Mouse (Mus musculus) Muller cell, postnatal 12 days (primary cell): Measurements from ENCODE around the gene Cmss1.

Experiments
- DNase-seq: peaks from one replicate; pipeline ENCODE4 v3.0.0-alpha.2; 2015; ENCODE audit errors: inconsistent ontology term

The Cmss1 gene

GRCm38 (mm10) chr16:57473415-57474085 lies 133.1 kb downstream of the Cmss1 start:
- no peak for DNase-seq

- no peak for DNase-seq
Observed at GRCm38 (mm10) chr16:57471071-57471470, 135.6 kb downstream of the Cmss1 start.

DNA sequence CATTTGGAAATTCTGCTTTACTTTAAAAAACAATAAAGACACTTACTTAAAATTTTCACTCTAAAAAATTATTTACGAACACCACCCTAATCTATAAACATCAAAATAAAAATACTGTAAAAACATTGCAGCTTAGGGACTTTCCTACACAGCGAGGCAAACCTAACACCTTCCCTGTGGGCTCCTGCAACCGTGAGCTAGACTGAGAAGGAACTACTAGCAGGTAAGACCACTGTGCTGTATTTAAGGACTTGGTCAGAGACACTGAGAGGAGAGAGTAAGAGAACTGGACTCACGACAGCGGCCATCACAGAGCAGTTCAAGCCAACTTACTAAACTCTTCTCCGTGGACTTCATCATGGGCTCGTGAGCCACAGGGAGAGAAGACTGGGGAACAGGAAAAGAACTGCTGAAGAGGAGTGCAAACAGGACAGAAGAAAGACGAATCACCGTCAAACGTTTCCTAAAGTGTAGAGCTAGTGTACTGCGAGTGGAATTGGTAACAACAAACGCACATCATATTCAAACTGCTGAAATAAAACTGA lies 136.3 kb downstream of the Cmss1 start:
- DNase-seq = no peak

- DNase-seq = no peak
Observed at GRCm38 (mm10) chr16:57469869-57470268, 136.8 kb downstream of the Cmss1 start.

- no peak for DNase-seq
Observed at GRCm38 (mm10) chr16:57469301-57469700, 137.4 kb downstream of the Cmss1 start.

GRCm38 (mm10) chr16:57465386-57465913 lies 141.2 kb downstream of the Cmss1 start:
- no peak for DNase-seq

DNA sequence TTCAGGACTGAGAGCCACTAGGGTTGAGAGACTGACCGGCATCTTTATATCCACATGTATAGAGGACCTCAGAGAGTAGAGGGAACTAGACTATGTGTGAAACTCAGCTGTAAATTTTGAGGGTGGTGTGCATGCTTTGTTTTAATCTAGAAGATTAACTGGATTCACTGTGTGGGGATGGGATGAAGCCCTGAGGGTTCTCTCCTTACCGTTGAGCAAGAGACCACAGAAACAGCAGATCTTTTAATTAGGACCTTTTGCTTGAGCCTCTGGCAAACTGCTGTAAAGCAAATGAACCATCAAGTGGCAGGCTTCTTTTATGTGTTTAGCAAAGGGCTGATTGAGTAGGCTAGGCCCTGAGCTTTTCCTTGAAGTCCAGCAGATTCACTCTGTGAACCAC lies 150.7 kb downstream of the Cmss1 start:
- no peak for DNase-seq

GRCm38 (mm10) chr16:57455573-57455972 lies 151.1 kb downstream of the Cmss1 start:
- no peak for DNase-seq

GRCm38 (mm10) chr16:57454106-57454763 lies 152.4 kb downstream of the Cmss1 start:
- no peak for DNase-seq

DNA sequence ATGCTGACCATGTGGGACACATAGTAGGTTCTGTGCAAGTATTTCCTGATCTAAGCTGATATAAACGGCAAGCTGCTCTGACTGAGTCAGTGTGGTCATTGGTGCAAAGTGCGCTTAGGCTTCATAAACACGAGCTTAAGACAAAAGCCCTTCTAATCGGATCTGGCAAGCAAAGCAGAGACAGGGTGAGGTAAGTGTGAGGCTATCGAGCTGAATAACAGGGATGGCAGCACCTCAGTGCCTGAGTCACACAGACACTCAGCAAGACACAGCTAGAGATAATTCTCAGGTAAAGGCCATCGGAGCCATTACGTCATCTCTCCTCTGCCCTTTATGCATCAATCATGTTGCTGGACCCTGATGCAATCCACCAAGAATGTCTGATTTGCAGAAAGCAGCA lies 153.7 kb downstream of the Cmss1 start:
- DNase-seq = peak; percentile 57

DNA sequence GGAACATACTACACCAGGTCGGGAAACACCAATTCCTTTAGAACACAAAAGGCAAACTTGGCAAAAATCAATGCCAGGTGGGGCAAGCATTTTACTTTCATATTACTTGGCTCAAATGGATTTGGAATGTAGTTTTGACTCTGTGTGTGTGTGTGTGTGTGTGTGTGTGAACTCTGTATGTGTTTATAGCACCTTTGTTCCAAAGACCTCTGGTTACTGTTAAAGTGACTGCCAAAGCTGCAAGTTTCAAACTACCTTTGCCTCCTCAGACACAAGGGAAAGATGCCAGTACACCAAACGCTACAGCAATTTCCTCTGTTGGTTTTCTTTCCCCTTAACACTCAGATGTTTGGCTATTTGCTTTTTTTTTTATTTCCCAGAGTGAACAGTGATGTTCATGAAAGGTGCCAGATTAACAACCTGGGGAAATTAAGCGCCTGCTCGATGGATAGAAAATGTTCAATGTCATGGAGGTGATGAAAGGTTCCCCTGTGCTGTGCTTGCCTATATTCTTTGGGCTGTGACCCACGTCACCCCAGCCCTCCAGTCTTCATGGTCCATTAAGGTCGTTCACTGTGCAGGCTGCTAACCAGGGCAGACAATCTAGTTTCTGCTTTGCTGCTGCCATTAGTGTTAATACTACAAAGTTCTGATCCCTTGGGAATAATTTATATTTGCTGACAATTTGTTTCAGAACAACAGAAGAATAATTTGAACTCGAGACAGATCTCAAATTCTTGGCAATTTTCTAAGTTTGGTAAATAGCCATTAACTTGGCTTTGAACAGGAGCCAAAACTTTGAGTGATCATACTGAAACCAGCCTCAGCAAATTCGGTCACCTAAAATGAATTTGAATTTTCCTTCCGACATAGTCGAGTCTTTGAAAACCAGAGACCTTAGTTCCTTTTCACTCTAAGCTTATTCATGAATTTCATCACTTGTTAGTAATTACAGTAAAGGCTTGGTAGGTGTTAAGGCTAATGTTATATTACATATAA lies 161.3 kb downstream of the Cmss1 start:
- DNase-seq = peak; percentile 63

GRCm38 (mm10) chr16:57440706-57441437 lies 165.8 kb downstream of the Cmss1 start:
- no peak for DNase-seq

DNA sequence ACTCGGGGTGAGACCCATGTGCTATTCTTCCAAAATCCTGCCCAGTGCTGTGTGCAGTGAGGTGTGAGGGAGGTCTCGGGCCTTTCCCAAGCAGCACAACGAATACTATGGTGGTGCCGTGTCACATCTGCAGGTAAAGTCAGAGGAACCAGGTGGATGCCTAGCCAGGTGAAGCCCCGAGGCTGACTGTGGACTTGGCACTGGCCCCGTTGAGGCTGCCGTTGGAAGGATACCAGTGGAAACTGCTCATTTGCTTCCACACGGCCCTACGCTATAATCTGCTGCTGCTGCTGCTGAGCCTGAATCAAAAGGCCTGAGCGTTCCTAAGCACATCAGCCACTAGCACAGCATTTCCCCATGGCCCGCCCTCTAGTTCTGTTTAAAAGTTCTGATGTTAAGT lies 167.5 kb downstream of the Cmss1 start:
- no peak for DNase-seq

GRCm38 (mm10) chr16:57438288-57438685 lies 168.4 kb downstream of the Cmss1 start:
- DNase-seq = peak; percentile 68

GRCm38 (mm10) chr16:57437523-57438287 lies 169.0 kb downstream of the Cmss1 start:
- DNase-seq = peak; percentile 49

GRCm38 (mm10) chr16:57434640-57435039 lies 172.0 kb downstream of the Cmss1 start:
- DNase-seq = no peak

GRCm38 (mm10) chr16:57433671-57434070 lies 173.0 kb downstream of the Cmss1 start:
- DNase-seq = no peak

DNA sequence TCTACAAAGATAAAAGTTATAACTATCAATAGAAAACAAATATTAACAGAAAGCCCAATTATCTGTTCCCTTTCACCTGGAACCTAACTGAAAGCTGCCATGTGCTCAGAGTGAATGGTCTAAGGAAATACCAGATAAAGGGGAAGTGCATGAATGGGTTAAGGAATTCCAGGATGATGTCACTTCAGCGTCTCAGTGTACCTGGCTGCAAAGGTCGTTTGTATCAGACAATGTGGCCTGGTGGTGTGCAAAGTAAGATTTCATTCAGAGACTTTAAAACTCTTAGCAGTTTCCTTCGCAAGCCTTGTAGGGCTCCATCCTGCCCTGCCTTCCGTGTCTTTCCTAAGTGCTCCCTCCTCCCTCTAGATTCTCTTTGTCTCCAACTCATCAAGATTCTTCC lies 173.5 kb downstream of the Cmss1 start:
- DNase-seq = no peak

- no peak for DNase-seq
Observed at GRCm38 (mm10) chr16:57431294-57431693, 175.4 kb downstream of the Cmss1 start.

DNA sequence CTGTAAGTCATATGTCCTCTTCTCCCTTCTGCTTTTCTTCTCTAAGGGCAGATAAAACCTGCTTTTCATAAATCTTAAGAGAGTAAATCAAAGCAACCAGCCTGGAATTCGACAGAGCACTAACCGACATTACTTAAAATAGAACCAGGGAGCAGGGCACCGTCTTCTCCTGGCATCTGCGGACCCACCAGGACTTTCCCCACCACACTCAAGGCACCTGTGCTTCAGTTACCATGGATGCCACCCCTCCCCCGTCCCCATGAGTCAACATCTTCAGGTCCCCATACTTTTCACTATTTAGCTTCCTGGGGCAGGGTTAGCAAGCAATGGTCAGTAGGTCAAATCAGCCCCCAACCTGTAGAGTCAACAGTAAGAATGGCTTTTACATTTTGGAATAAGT lies 177.7 kb downstream of the Cmss1 start:
- no peak for DNase-seq
